Mouse (Mus musculus): ENCODE measurements at regions not wholly inside any gene's neighbourhood (a gene's known extent, or its start where the extent isn't known, plus 50 kb on each side); places are given as distances from the start of the nearest gene placed in this dataset.
A peak's percentile ranks its signal among the peaks of the same experiment; 100 is the strongest.

- TF ChIP-seq CTCF (IDR thresholded peaks at IDR 0.05) (no peak), EP300 (IDR thresholded peaks at IDR 0.05) (peak; percentile 31; the same call in 1 of the 2 replicates)
Measured at GRCm38 (mm10) chr1:154062666-154063065, 138.3 kb upstream of the Zfp648 start.

Measured in lung, postnatal 0 days (tissue).